Mouse (Mus musculus): ENCODE results near the gene Siglece. TPM values are rescaled to one million over a fixed set of nuclear protein-coding genes. Genes with fewer than 3 reads are reported as not detected.
"Not testable (repeated sequence)": the region's sequence is repeated elsewhere in the genome, so short reads cannot be mapped to it uniquely, and the experiment has no call there.

Gene Siglece
- polyA plus RNA-seq, 1 experiment: 6.1 TPM

DNA sequence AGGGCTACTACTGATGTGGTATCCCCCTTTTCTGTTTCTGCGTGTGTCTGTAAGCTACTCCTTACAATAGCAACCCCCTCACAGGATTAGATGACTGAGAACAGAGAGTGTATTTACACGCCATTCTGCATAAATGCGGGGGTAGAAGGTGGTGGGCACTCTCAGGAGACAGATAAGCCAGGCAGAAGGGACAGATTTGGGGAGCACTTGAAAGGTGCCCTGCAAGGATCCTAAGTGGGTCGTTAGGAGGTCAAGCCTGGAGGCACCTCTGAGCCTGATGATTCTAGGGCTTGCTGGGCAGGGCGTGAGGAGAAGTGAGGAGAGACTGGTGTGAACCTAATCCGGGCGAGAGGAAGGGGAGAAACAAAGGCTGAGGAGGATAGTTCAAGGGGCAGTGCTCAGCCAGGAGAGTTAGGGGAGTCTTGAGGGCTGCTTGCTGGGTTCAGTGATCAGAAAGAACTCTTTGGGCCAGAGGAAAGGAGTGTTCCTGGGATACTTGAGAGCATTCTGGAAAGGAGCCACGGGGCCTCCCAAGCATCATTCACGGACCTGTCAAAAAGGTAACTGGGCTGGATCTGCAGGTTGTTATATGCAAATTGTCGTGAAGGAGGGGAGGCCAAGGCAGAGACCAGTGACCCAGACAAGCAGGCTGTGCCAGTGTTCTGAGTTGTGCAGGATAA lies 12.8 kb upstream of the Siglece start:
- Histone ChIP-seq H3K4me1 (ENCODE audit: control insufficient read depth, insufficient read depth, low read length) (peaks cover 17% of the 10 kb centered on the region), H3K27me3 (ENCODE audit: control insufficient read depth, insufficient read depth, low read length) (no peaks in the 10 kb centered on the region), H3K27ac (ENCODE audit: control insufficient read depth, insufficient read depth, low read depth, low read length) (no peak overlapping the region), H3K36me3 (ENCODE audit: control insufficient read depth, insufficient read depth, low read length) (no peaks in the 10 kb centered on the region), H3K4me3 (ENCODE audit: control insufficient read depth, low read depth, low read length) (no peak overlapping the region; the same call in 1 of the 2 replicates)
- no peak for TF ChIP-seq POLR2A (IDR thresholded peaks at IDR 0.05; ENCODE audit: control insufficient read depth, low read depth, low read length)
- TF ChIP-seq CTCF (IDR thresholded peaks at IDR 0.05; ENCODE audit: control insufficient read depth, insufficient read depth, insufficient replicate concordance, low read depth, low read length): no peak

- Histone ChIP-seq H3K36me3 (ENCODE audit: control insufficient read depth, insufficient read depth, low read length) (no peaks in the 10 kb centered on the region), H3K27me3 (ENCODE audit: control insufficient read depth, insufficient read depth, low read length) (no peaks in the 10 kb centered on the region), H3K4me3 (ENCODE audit: control insufficient read depth, low read depth, low read length) (peak within 1 kb of the TSS; percentile 90), H3K27ac (ENCODE audit: control insufficient read depth, insufficient read depth, low read depth, low read length) (peak within 1 kb of the TSS; percentile 30), H3K4me1 (ENCODE audit: control insufficient read depth, insufficient read depth, low read length) (peaks cover 17% of the 10 kb centered on the region)
- TF ChIP-seq CTCF (IDR thresholded peaks at IDR 0.05; ENCODE audit: control insufficient read depth, insufficient read depth, insufficient replicate concordance, low read depth, low read length) (no peak), POLR2A (IDR thresholded peaks at IDR 0.05; ENCODE audit: control insufficient read depth, low read depth, low read length) (0 out of 2 replicates have a peak, but pooled peaks have one; percentile 22)
Observed at GRCm38 (mm10) chr7:43671809-43672580, 12.0 kb upstream of the Siglece start, which contains the start of gene Ctu1. Ctu1 (plus strand) TSS chr7:43672016.

DNA sequence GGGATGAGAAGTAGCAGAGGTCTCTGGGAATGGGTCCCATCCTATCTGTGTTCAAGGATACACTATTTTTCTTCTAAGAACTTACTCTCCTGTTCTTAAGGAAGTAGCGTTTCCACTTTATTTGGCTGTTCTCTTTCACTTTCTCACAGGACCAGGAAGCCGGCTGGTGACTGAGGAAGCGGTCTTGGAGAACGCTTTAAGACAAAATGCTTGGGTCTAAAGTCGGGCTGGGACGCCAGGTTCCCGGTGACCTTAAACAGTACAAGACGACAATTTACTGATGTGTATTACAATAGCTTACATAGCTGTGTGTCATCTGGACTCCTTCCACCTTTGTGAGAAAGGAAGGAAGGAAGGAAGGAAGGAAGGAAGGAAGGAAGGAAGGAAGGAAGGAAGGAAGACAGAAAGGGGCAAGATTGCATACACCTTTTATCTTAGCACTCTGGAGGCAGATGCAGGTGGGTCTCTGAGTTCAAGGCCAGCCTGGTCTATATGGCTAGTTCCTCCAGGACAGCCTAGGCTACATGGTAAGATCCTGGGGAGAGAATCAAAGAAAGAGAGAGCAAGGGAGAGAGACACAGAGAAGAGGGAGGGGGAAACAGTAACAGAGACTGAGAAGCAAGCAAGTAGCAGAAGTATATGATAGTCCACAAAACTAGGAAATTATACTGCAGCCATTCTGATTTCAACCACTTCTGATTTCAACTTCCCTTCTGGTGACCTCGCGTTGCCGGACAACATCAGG lies 11.3 kb upstream of the Siglece start:
- TF ChIP-seq CTCF (IDR thresholded peaks at IDR 0.05; ENCODE audit: control insufficient read depth, insufficient read depth, insufficient replicate concordance, low read depth, low read length): no peak
- TF ChIP-seq POLR2A (IDR thresholded peaks at IDR 0.05; ENCODE audit: control insufficient read depth, low read depth, low read length): no peak
- Histone ChIP-seq H3K27me3 (ENCODE audit: control insufficient read depth, insufficient read depth, low read length) (no peaks in the 10 kb centered on the region), H3K4me1 (ENCODE audit: control insufficient read depth, insufficient read depth, low read length) (peaks cover 14% of the 10 kb centered on the region), H3K36me3 (ENCODE audit: control insufficient read depth, insufficient read depth, low read length) (no peaks in the 10 kb centered on the region), H3K4me3 (ENCODE audit: control insufficient read depth, low read depth, low read length) (peak overlapping the region; percentile 90), H3K27ac (ENCODE audit: control insufficient read depth, insufficient read depth, low read depth, low read length) (peak overlapping the region; percentile 1; the same call in 1 of the 2 replicates)

DNA sequence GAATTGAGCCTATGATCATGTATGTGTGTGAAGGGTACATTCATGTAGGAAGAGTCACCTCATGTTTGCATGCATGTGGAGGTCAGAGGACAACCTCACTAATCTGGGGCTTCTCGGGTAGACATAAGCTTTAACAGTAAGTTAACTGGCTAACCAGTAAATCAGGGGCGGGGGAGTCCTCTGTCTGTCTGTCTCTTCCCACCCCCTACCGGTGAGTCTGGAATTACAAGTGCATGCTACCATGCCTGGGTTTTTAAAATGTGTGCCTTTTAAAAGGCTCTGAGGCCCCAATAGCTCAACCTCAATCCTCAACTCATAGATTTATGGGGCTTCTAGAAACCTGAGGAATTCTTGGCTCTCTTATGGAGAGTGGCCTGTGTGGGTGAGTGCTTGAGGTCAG lies 8.6 kb upstream of the Siglece start:
- TF ChIP-seq POLR2A (IDR thresholded peaks at IDR 0.05; ENCODE audit: control insufficient read depth, low read depth, low read length): no peak
- Histone ChIP-seq H3K36me3 (ENCODE audit: control insufficient read depth, insufficient read depth, low read length) (no peaks in the 10 kb centered on the region), H3K4me3 (ENCODE audit: control insufficient read depth, low read depth, low read length) (no peak overlapping the region), H3K27me3 (ENCODE audit: control insufficient read depth, insufficient read depth, low read length) (no peaks in the 10 kb centered on the region), H3K27ac (ENCODE audit: control insufficient read depth, insufficient read depth, low read depth, low read length) (no peak overlapping the region), H3K4me1 (ENCODE audit: control insufficient read depth, insufficient read depth, low read length) (peaks cover 10% of the 10 kb centered on the region)

DNA sequence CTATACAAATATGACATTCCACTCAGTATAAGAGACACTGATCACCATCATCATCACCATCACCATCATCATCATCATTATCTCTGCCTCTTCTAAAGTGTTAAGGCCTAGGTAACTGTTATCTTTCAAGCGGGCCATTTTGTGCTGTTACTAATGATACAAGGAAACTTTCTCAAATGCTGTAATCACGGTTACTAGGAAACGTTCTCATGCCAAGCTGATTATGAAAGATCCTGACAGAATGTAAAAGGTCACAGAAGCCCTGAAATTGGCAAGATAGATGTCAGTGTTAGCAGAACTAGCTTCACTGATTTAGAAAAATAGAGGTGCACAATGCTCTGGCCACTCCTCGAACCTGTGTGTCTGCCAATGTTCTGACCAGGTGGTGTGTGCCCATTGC lies 7.3 kb upstream of the Siglece start:
- not testable (repeated sequence) for H3K4me3 ChIP-seq (ENCODE audit: control insufficient read depth, low read depth, low read length); H3K36me3 ChIP-seq (ENCODE audit: control insufficient read depth, insufficient read depth, low read length); H3K27ac ChIP-seq (ENCODE audit: control insufficient read depth, insufficient read depth, low read depth, low read length); H3K27me3 ChIP-seq (ENCODE audit: control insufficient read depth, insufficient read depth, low read length); H3K4me1 ChIP-seq (ENCODE audit: control insufficient read depth, insufficient read depth, low read length)

- Histone ChIP-seq H3K4me1 (ENCODE audit: control insufficient read depth, insufficient read depth, low read length) (no peaks in the 10 kb centered on the region), H3K4me3 (ENCODE audit: control insufficient read depth, low read depth, low read length) (no peak overlapping the region), H3K27me3 (ENCODE audit: control insufficient read depth, insufficient read depth, low read length) (no peaks in the 10 kb centered on the region), H3K27ac (ENCODE audit: control insufficient read depth, insufficient read depth, low read depth, low read length) (no peak overlapping the region), H3K36me3 (ENCODE audit: control insufficient read depth, insufficient read depth, low read length) (no peaks in the 10 kb centered on the region)
- TF ChIP-seq CTCF (IDR thresholded peaks at IDR 0.05; ENCODE audit: control insufficient read depth, insufficient read depth, insufficient replicate concordance, low read depth, low read length) (no peak), POLR2A (IDR thresholded peaks at IDR 0.05; ENCODE audit: control insufficient read depth, low read depth, low read length) (no peak)
Observed at GRCm38 (mm10) chr7:43662804-43663203, 2.8 kb upstream of the Siglece start.

DNA sequence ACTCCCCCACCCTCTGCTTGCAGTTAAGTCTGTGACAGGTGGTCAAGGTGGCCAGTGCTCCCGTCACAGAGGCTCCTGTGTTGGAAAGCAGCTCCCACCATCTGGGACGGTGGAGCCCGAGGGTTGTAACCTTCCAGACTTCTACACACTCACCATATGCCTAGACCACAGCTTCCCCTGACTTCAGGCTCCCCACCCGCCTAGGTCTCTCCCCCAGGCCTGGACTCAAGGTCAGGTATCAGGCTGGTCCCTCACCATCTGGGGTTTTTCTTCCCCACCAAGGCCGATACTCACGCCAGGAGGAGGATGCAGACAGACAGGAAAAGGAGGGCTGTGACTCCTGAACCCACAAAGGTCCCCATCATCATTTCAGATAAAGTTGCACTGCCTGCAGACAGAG lies 3.7 kb downstream of the Siglece start:
- TF ChIP-seq CTCF (IDR thresholded peaks at IDR 0.05; ENCODE audit: control insufficient read depth, insufficient read depth, insufficient replicate concordance, low read depth, low read length): no peak
- TF ChIP-seq POLR2A (IDR thresholded peaks at IDR 0.05; ENCODE audit: control insufficient read depth, low read depth, low read length): no peak
- Histone ChIP-seq H3K27me3 (ENCODE audit: control insufficient read depth, insufficient read depth, low read length) (no peaks in the 10 kb centered on the region), H3K4me1 (ENCODE audit: control insufficient read depth, insufficient read depth, low read length) (no peaks in the 10 kb centered on the region), H3K4me3 (ENCODE audit: control insufficient read depth, low read depth, low read length) (no peak overlapping the region), H3K36me3 (ENCODE audit: control insufficient read depth, insufficient read depth, low read length) (no peaks in the 10 kb centered on the region), H3K27ac (ENCODE audit: control insufficient read depth, insufficient read depth, low read depth, low read length) (no peak overlapping the region)

Data from testis, adult 2 months (tissue).